Mouse (Mus musculus): ENCODE measurements around the gene Cntn5.

DNA sequence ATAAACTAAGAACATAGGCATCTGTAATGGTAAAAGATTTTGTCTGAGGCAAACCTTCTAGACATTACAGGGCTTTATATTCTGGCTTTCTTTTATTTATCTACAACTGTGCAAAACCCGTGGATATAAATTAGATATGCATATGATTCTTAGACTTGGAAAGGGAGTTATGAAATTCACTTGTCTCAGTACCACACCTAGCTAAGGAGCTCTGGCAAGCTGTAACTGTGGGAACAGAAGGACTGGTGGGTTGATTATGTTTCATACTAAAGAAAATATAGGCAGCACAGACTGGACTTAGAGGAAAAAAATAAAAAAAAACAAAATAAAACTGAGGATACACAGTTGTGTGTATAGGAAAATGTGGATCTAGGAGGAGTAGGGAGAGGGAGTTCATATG is 1084.6 kb downstream of the Cntn5 start:
- no peak for TF ChIP-seq POLR2A (IDR thresholded peaks at IDR 0.05; ENCODE audit: low read depth, low read length)
- TF ChIP-seq CTCF (IDR thresholded peaks at IDR 0.05; ENCODE audit: extremely low read depth, insufficient read depth, insufficient read length, insufficient replicate concordance) = no peak

Data from spleen, adult 2 months (tissue).